Mouse (Mus musculus): Measurements from ENCODE around the gene Cpm. TPM values are rescaled to one million over a fixed set of nuclear protein-coding genes. Genes with fewer than 3 reads are reported as not detected.

Gene Cpm
- total RNA-seq, 1 experiment from 2014 or later, result 1.4 TPM

GRCm38 (mm10) chr10:117637745-117638577, 8.7 kb downstream of the Cpm start:
- ATAC-seq (replicated peaks in 1 of 2; ENCODE audit: insufficient read depth in 1 of 2, low FRiP score in 2 of 2, low TSS enrichment in 1 of 2, low read depth in 1 of 2, poor library complexity in 2 of 2, severe bottlenecking in 2 of 2), result no peak

GRCm38 (mm10) chr10:117638578-117639220, 9.4 kb downstream of the Cpm start:
- ATAC-seq (replicated peaks in 1 of 2; ENCODE audit: insufficient read depth in 1 of 2, low FRiP score in 2 of 2, low TSS enrichment in 1 of 2, low read depth in 1 of 2, poor library complexity in 2 of 2, severe bottlenecking in 2 of 2), result no peak

- ATAC-seq (replicated peaks in 1 of 2; ENCODE audit: insufficient read depth in 1 of 2, low FRiP score in 2 of 2, low TSS enrichment in 1 of 2, low read depth in 1 of 2, poor library complexity in 2 of 2, severe bottlenecking in 2 of 2), result no peak
These were observed 9.9 kb downstream of the Cpm start for GRCm38 (mm10) chr10:117639221-117639599.

- ATAC-seq (replicated peaks in 1 of 2; ENCODE audit: insufficient read depth in 1 of 2, low FRiP score in 2 of 2, low TSS enrichment in 1 of 2, low read depth in 1 of 2, poor library complexity in 2 of 2, severe bottlenecking in 2 of 2), result peak; percentile 71 to 82
These were observed 10.7 kb downstream of the Cpm start for GRCm38 (mm10) chr10:117639899-117640594.

GRCm38 (mm10) chr10:117640595-117641078, 11.3 kb downstream of the Cpm start:
- ATAC-seq (replicated peaks in 1 of 2; ENCODE audit: insufficient read depth in 1 of 2, low FRiP score in 2 of 2, low TSS enrichment in 1 of 2, low read depth in 1 of 2, poor library complexity in 2 of 2, severe bottlenecking in 2 of 2), result peak in 1 of 2 experiments; percentile 6; a peak in 2 of 4 replicates

- no peak for ATAC-seq (replicated peaks in 1 of 2; ENCODE audit: insufficient read depth in 1 of 2, low FRiP score in 2 of 2, low TSS enrichment in 1 of 2, low read depth in 1 of 2, poor library complexity in 2 of 2, severe bottlenecking in 2 of 2)
These were observed 12.3 kb downstream of the Cpm start for GRCm38 (mm10) chr10:117641400-117642200.

GRCm38 (mm10) chr10:117642201-117642450, 12.8 kb downstream of the Cpm start:
- no peak for ATAC-seq (replicated peaks in 1 of 2; ENCODE audit: insufficient read depth in 1 of 2, low FRiP score in 2 of 2, low TSS enrichment in 1 of 2, low read depth in 1 of 2, poor library complexity in 2 of 2, severe bottlenecking in 2 of 2)

GRCm38 (mm10) chr10:117642491-117643262, 13.4 kb downstream of the Cpm start:
- no peak for ATAC-seq (replicated peaks in 1 of 2; ENCODE audit: insufficient read depth in 1 of 2, low FRiP score in 2 of 2, low TSS enrichment in 1 of 2, low read depth in 1 of 2, poor library complexity in 2 of 2, severe bottlenecking in 2 of 2)

GRCm38 (mm10) chr10:117643302-117643701, 14.0 kb downstream of the Cpm start:
- ATAC-seq (replicated peaks in 1 of 2; ENCODE audit: insufficient read depth in 1 of 2, low FRiP score in 2 of 2, low TSS enrichment in 1 of 2, low read depth in 1 of 2, poor library complexity in 2 of 2, severe bottlenecking in 2 of 2), result no peak

GRCm38 (mm10) chr10:117643711-117644428, 14.6 kb downstream of the Cpm start:
- ATAC-seq (replicated peaks in 1 of 2; ENCODE audit: insufficient read depth in 1 of 2, low FRiP score in 2 of 2, low TSS enrichment in 1 of 2, low read depth in 1 of 2, poor library complexity in 2 of 2, severe bottlenecking in 2 of 2), result no peak

GRCm38 (mm10) chr10:117644429-117644748, 15.1 kb downstream of the Cpm start:
- no peak for ATAC-seq (replicated peaks in 1 of 2; ENCODE audit: insufficient read depth in 1 of 2, low FRiP score in 2 of 2, low TSS enrichment in 1 of 2, low read depth in 1 of 2, poor library complexity in 2 of 2, severe bottlenecking in 2 of 2)

GRCm38 (mm10) chr10:117644828-117645227, 15.5 kb downstream of the Cpm start:
- no peak for ATAC-seq (replicated peaks in 1 of 2; ENCODE audit: insufficient read depth in 1 of 2, low FRiP score in 2 of 2, low TSS enrichment in 1 of 2, low read depth in 1 of 2, poor library complexity in 2 of 2, severe bottlenecking in 2 of 2)

GRCm38 (mm10) chr10:117645487-117645964, 16.2 kb downstream of the Cpm start:
- no peak for ATAC-seq (replicated peaks in 1 of 2; ENCODE audit: insufficient read depth in 1 of 2, low FRiP score in 2 of 2, low TSS enrichment in 1 of 2, low read depth in 1 of 2, poor library complexity in 2 of 2, severe bottlenecking in 2 of 2)

- ATAC-seq (replicated peaks in 1 of 2; ENCODE audit: insufficient read depth in 1 of 2, low FRiP score in 2 of 2, low TSS enrichment in 1 of 2, low read depth in 1 of 2, poor library complexity in 2 of 2, severe bottlenecking in 2 of 2), result no peak
These were observed 17.3 kb downstream of the Cpm start for GRCm38 (mm10) chr10:117646482-117647157.

GRCm38 (mm10) chr10:117647158-117647505, 17.8 kb downstream of the Cpm start:
- ATAC-seq (replicated peaks in 1 of 2; ENCODE audit: insufficient read depth in 1 of 2, low FRiP score in 2 of 2, low TSS enrichment in 1 of 2, low read depth in 1 of 2, poor library complexity in 2 of 2, severe bottlenecking in 2 of 2), result no peak

GRCm38 (mm10) chr10:117647964-117648472, 18.7 kb downstream of the Cpm start:
- no peak for ATAC-seq (replicated peaks in 1 of 2; ENCODE audit: insufficient read depth in 1 of 2, low FRiP score in 2 of 2, low TSS enrichment in 1 of 2, low read depth in 1 of 2, poor library complexity in 2 of 2, severe bottlenecking in 2 of 2)

All from hematopoietic stem cell, adult 5-6 weeks (primary cell).